Mouse (Mus musculus) adrenal gland, adult (tissue): ENCODE results near the gene Tulp4.
A peak's percentile ranks its signal among the peaks of the same experiment; 100 is the strongest.
"Not testable (repeated sequence)": the region's sequence is repeated elsewhere in the genome, so short reads cannot be mapped to it uniquely, and the experiment has no call there.

Source experiments
- DNase-seq, 2 experiments: peaks; one replicate each; pipeline ENCODE4 v3.0.0; 2022 to 2023; ENCODE audit warnings: low spot score in 1 of 2; ENCODE audit not compliant: inconsistent age in 2 of 2

Tulp4 gene

GRCm38 (mm10) chr17:6182715-6183114 is 76.5 kb downstream of the Tulp4 start:
- no peak for DNase-seq

GRCm38 (mm10) chr17:6186651-6187050 is 80.4 kb downstream of the Tulp4 start:
- no peak for DNase-seq

- DNase-seq, result no peak
Observed at GRCm38 (mm10) chr17:6187183-6187582, 80.9 kb downstream of the Tulp4 start.

GRCm38 (mm10) chr17:6189207-6189606 is 83.0 kb downstream of the Tulp4 start:
- no peak for DNase-seq

- no peak for DNase-seq
Observed at GRCm38 (mm10) chr17:6192275-6192674, 86.0 kb downstream of the Tulp4 start.

- DNase-seq, result no peak
Observed at GRCm38 (mm10) chr17:6195390-6195789, 89.2 kb downstream of the Tulp4 start.

GRCm38 (mm10) chr17:6197491-6197890 is 91.3 kb downstream of the Tulp4 start:
- no peak for DNase-seq

- DNase-seq, result peak in 1 of 2 experiments; percentile 61
Observed at GRCm38 (mm10) chr17:6198670-6199069, 92.4 kb downstream of the Tulp4 start.

- no peak for DNase-seq
Observed at GRCm38 (mm10) chr17:6199166-6199565, 92.9 kb downstream of the Tulp4 start.

GRCm38 (mm10) chr17:6201522-6202250 is 95.4 kb downstream of the Tulp4 start:
- no peak for DNase-seq

- no peak for DNase-seq
Observed at GRCm38 (mm10) chr17:6202389-6203110, 96.3 kb downstream of the Tulp4 start.

- DNase-seq, result no peak
Observed at GRCm38 (mm10) chr17:6203126-6203525, 96.9 kb downstream of the Tulp4 start.

- DNase-seq, result no peak
Observed at GRCm38 (mm10) chr17:6203795-6204194, 97.6 kb downstream of the Tulp4 start.

GRCm38 (mm10) chr17:6211721-6212120 is 105.5 kb downstream of the Tulp4 start:
- DNase-seq, result no peak

GRCm38 (mm10) chr17:6215640-6216039 is 109.4 kb downstream of the Tulp4 start:
- peak in 1 of 2 experiments; percentile 53 for DNase-seq

GRCm38 (mm10) chr17:6216514-6216913 is 110.3 kb downstream of the Tulp4 start:
- DNase-seq, result no peak

- not testable (repeated sequence) for DNase-seq
Observed at GRCm38 (mm10) chr17:6232633-6233032, 126.4 kb downstream of the Tulp4 start.

GRCm38 (mm10) chr17:6251298-6251697 is 145.1 kb downstream of the Tulp4 start:
- not testable (repeated sequence) for DNase-seq

- not testable (repeated sequence) for DNase-seq
Observed at GRCm38 (mm10) chr17:6256400-6257069, 150.3 kb downstream of the Tulp4 start, which contains the start of gene Tmem181a. TSS of gene Tmem181a (plus strand) at chr17:6256860.

- DNase-seq, result peak in 1 of 2 experiments; percentile 56
Observed at GRCm38 (mm10) chr17:6257070-6257456, 150.8 kb downstream of the Tulp4 start.
